Mouse (Mus musculus) gastrocnemius, adult 2 months (tissue): Measurements from ENCODE around the gene Sox6. TPM values are rescaled to one million over a fixed set of nuclear protein-coding genes. Genes with fewer than 3 reads are reported as not detected.

Experiments
- DNase-seq: peaks from one replicate; pipeline ENCODE4 v3.0.0; 2022
- H3K27ac ChIP-seq: fragments of 200-600 bp; 2 replicates; pipeline ENCODE4 v1.8.1; 2022; ENCODE audit warnings: mild to moderate bottlenecking
- H3K4me3 ChIP-seq: fragments of 200-600 bp; 2 replicates; pipeline ENCODE4 v1.8.1; 2022; ENCODE audit warnings: mild to moderate bottlenecking, moderate library complexity
- CTCF ChIP-seq: fragments of 200-600 bp; IDR thresholded peaks from 2 replicates; pipeline ENCODE4 v1.8.1; 2022; ENCODE audit warnings: antibody characterized with exemption, mild to moderate bottlenecking, moderate library complexity
- intact Hi-C: fragments of 180-260 bp; cut with DNase I; formaldehyde crosslinking; loops from one replicate; pipeline ENCODE4 v1.15.1; 2025
- total RNA-seq, 2 experiments: library from RNA; stranded (reverse); gene quantifications; 2 replicates each; pipeline ENCODE4 v1.2.3; 2021

Gene Sox6
- total RNA-seq, 2 experiments from 2014 or later: 186 to 189 TPM

DNA sequence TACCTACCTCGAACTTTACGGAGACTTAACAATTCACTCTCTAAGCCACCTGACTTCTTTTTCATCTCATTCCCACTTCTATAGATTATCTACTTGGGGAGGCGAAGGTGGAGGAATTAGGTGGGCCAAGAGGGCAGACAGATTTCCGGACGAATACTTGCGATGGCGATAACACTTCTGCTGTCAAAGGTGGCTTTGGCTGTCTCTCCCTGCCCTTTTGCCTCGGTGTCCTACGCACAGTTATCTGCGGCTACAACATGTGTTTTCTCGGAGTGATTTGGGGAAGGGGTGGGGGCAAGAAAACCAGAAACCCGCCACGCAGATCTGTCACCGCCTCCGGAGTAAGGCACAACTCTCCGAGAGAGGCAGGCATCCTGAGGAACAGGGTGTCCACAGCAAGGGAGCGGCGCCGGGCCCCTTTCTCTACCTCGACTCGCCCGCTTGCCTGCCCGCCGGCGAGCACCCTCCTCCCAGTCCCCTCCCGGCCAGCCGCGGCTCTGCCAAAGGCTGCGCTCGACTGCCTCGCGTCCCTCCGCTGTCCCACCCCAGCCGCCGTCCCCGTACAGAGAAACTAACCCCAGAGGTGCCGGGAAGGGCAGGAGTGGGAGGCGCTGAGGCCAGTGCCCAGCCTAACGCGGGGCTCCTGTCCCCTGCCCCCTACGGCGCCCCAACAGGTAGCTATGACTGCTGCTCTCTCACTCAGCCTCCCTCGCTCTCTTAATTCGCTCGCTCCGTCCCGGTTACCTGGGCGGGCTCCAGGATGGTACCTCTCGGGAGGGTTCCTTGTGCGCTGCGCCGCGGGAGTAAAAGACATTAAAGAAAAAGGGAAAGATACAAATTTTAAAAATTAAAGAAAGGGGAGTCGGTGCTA lies 5.0 kb downstream of the Sox6 start:
- peak; percentile 92 for DNase-seq
- TF ChIP-seq CTCF: no peak
- H3K4me3 ChIP-seq: peak overlapping the region; percentile 80
- intact Hi-C loops: loop anchor here (5.0 to 10.0 kb wide), 5 partner anchors 226 to 1159 kb away; no protein-coding TSS in a partner anchor
- peak overlapping the region; percentile 98 for H3K27ac ChIP-seq

DNA sequence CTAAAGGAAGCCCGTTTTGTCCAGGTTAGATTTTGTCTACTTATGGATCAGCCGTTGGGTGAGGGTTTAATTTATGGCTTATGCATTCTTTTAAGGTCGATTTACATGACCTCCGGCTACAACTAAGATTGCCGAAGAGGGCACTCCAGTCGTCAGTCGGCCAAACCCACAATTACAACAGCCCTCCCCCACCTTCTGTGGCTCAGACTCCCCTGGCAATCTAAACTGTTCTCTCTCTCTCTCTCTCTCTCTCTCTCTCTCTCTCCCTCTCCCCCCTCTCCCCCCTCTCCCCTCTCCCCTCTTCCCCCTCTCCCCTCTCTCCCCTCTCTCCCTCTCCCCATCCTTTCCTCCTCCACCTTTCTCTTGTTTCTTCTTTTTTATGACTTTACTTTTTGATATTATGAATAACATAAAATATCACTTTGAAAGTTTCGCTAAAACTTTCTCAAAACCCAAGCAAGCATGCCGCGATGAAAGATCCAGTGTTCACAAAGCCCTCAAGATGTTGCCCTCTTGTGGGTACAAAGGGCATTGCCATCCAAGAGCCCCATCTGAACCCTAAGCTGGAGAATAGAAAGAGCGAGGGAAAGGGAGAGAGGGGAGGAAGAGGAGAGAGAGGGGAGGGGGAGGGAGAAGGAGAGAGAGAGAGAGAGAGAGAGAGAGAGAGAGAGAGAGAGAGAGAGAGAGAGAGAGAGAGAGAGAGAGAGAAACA lies 5.8 kb downstream of the Sox6 start:
- intact Hi-C loops: loop anchor here (5.0 to 10.0 kb wide), 5 partner anchors 225 to 1158 kb away; no protein-coding TSS in a partner anchor
- peak; percentile 76 for DNase-seq

DNA sequence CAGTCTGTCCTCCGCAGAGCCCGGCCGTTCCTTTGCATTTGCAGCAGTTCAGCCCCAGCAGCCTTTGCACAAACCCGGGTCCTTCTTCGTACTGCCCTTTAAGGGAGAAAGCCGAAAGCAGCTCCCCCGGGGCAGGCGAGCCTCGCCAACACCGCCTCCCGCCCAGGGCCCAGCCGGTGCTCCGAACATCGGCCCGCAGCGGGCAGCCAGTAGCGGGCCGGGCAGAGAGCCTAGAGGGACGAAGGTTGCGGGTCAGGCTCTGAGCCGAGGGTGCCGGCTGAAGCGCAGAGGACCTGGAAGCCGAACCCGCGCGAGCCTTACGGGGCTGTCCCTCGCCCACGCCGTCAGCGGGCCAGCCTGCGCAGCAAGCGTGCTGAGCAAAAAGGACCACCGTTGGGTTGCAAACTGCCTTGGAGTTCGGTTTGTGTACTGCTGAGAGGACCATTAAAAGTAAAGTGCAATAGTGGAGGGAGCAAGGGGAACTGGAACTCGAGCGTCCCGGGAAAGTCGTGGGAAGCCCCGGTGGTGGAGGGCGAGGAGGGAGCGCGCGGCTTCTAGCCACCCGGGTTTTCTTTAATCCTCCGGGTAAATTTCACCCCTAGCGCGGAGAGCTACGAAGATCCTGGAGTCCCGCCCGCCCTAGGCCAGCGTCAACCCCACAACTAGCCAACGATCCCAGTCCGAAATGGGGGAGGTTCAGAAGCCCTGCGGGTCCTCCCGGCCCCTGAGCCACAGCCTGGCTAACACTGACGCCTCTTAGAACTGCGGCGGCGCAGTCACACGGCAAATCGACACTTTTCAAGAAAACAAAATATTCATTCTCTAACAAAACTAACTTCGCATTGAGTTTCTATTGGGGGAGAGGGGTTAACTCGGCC lies 6.6 kb downstream of the Sox6 start:
- Histone ChIP-seq H3K4me3 (peak overlapping the region; percentile 80), H3K27ac (peak overlapping the region; percentile 98)
- intact Hi-C loops: loop anchor here (2.0 to 10.0 kb wide), 6 partner anchors 225 to 1157 kb away; no protein-coding TSS in a partner anchor
- peak; percentile 90 for DNase-seq
- TF ChIP-seq CTCF: no peak

More for the DNA sequence above, 5.8 kb downstream of the Sox6 start:
- H3K4me3 ChIP-seq: peak overlapping the region; percentile 80
- TF ChIP-seq CTCF: peak; percentile 76
- peak overlapping the region; percentile 98 for H3K27ac ChIP-seq

DNA sequence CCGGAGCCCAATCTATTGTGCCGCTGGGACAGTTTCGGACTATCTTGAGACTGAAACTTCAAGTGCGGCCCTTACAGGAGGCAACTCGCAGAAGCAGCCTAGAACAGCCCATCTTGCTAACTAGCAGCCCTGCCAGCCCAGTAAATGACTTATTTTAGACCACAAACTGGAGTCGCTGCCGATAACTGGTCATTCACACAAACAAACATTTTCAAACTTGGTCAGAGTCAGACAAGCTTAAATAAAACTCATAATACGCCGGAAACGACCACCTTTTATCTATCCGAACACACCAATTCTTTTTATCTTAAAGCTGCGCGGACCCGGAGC lies 7.2 kb downstream of the Sox6 start:
- peak overlapping the region; percentile 80 for H3K4me3 ChIP-seq
- no peak for DNase-seq
- H3K27ac ChIP-seq: peak overlapping the region; percentile 98
- no peak for TF ChIP-seq CTCF
- intact Hi-C loops: loop anchor here (2.0 to 10.0 kb wide), 6 partner anchors 224 to 1157 kb away; no protein-coding TSS in a partner anchor

DNA sequence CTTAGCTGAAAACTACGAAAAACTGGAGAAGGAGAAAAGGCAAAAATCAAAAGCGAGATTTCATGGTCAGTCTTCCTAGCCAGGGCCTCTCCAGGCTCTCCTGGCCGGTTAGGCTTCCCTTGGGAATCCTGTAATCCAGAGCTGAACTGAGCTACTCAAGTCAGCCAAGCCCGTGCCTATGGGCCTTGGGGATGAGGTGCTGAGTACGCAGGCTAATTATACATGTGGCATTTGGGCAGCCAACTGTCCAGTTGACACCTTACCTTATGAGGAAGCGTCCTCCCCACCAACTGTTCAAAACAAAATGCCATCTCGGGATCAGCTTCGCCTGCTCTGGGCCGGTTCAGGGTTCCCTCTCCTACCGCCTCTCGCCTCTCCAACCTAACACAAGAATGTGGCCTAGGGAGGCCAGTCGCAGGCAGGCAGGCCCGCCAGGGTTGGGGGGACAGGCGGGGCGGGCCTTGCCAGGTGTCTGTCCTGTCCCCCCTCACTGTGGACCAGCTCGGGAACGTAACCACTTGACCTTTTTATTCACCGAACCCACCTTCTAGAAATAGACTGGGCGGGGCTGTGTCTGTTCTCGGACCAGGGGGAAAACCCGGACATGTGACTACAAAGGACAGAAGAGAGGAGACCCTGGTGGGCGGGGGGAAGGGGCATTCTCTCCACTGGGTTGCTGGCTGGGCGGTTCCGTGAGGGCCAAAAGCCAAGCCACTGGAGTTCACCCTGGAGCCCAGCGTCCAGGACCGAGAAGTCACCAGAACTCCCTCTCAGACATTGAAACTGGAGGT lies 7.8 kb downstream of the Sox6 start:
- no peak for TF ChIP-seq CTCF
- peak overlapping the region; percentile 98 for H3K27ac ChIP-seq
- intact Hi-C loops: loop anchor here (2.0 to 10.0 kb wide), 6 partner anchors 223 to 1156 kb away; no protein-coding TSS in a partner anchor
- peak; percentile 88 for DNase-seq
- peak overlapping the region; percentile 80 for H3K4me3 ChIP-seq

DNA sequence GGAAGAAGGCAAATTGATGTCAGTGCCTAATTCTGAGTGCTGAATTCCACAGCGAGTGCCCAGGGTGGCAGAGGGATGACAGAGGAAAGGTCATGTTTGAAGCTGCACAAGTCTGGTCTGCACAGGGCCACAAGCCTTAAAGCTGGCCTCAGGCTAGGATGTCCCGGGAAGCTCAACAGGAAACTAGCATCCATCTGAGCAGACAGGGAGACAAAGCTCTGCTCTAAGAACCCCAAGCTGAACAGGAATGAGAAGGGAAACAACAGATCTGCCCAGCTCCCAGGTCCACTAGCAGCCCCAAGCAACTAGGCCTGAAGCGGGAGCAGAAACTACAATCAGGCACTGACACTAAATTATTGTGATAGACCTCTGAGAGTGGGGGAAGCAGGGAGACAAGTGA lies 8.6 kb downstream of the Sox6 start:
- DNase-seq: peak; percentile 40
- Histone ChIP-seq H3K4me3 (peak overlapping the region; percentile 80), H3K27ac (peak overlapping the region; percentile 98)
- no peak for TF ChIP-seq CTCF
- intact Hi-C loops: loop anchor here (2.0 to 10.0 kb wide), 6 partner anchors 223 to 1155 kb away; no protein-coding TSS in a partner anchor

DNA sequence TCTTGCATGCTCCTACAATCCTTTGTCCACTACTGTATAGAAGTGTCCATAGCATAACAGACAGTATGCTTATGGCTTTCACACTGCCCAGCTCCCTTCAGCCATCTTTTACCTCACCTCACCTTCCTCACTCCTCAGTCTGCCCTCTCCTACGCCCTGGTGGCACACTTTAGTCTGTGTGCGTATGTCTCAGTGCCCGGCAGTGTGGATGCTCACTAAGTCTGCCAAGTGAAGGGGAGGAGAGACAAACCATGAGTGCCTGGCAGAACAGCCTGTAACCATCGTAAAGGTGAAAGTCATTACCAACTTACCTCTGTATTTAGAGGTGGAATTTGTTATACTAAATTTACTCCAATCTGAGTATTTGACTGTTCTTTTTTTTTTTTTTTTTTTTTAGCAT lies 35.9 kb downstream of the Sox6 start:
- DNase-seq: peak; percentile 61
- Histone ChIP-seq H3K4me3 (no peak overlapping the region), H3K27ac (no peak overlapping the region)
- intact Hi-C loops: no loop called here
- no peak for TF ChIP-seq CTCF

DNA sequence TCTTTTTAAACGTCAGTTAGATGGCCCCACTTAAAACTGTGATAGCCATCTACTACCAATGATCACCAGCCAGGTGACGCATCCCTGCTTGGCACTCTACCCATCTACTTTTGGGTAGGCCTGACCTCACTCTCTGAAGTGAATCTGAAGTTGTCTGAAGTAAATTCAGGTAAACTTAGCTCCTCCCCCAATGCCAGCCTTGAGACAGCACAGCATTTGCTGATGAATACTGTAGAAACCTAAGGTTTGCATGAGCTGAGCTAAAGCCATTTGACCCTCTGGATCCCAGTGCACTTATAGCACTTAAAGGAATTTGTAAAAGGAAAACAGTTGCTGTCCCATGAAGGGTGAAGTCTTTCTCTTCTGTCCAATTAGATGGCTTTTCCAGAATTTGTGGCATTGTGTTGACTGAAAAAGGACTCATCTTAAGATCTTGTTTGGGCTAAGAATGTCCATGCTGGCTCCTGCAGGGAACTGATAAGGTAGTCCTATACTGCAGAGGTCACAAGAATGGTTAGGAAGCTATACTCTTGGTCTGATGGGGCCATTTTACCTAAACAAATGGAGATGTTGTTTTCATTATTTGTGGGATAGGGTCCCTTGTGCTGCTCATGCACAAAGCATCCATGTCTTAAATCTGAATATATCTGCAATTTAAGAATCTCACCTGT lies 50.4 kb downstream of the Sox6 start:
- intact Hi-C loops: no loop called here

DNA sequence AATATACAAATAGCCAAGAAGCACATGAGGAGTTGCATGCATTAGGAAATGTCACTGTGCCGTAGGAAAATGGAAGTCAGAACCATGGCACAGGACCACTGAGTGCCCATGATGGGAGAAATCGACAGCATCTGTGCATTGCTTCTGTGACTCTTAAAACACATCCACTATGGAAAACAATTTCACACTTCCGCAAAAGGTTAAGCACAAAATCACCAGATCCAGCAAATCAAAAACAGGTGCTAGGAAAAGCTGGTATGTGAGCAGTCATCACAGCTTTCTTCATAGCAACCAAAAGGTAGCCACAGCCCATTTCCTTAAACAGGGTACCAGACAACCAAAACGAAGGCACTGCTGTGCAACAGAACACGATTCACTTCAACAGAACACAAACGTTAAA lies 52.9 kb downstream of the Sox6 start:
- intact Hi-C loops: no loop called here
- DNase-seq: no peak
- no peak for TF ChIP-seq CTCF
- H3K27ac ChIP-seq: no peak overlapping the region
- no peak overlapping the region for H3K4me3 ChIP-seq

More for the DNA sequence above, 50.4 kb downstream of the Sox6 start:
- H3K4me3 ChIP-seq: no peak overlapping the region
- DNase-seq: no peak
- TF ChIP-seq CTCF: no peak
- no peak overlapping the region for H3K27ac ChIP-seq

DNA sequence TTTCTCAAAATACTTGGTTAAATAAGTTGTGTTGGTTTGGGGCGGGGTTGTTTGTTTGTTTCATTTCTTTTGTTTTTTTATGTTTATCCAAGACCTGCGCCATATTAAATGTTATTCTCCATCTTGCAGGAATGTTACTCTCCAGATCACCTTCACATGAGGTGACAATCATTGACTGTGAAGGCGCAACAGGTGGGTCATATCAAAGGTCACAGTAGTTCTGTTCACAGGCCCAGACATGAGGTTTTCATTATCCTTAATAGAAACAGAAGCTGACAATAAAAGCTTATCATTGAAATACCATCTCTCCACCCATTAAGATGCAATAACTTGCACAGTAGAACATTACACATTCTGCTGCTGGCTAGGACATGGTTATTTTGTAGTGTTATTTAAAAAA lies 54.5 kb downstream of the Sox6 start:
- intact Hi-C loops: no loop called here
- no peak for TF ChIP-seq CTCF
- Histone ChIP-seq H3K27ac (no peak overlapping the region), H3K4me3 (no peak overlapping the region)
- no peak for DNase-seq

DNA sequence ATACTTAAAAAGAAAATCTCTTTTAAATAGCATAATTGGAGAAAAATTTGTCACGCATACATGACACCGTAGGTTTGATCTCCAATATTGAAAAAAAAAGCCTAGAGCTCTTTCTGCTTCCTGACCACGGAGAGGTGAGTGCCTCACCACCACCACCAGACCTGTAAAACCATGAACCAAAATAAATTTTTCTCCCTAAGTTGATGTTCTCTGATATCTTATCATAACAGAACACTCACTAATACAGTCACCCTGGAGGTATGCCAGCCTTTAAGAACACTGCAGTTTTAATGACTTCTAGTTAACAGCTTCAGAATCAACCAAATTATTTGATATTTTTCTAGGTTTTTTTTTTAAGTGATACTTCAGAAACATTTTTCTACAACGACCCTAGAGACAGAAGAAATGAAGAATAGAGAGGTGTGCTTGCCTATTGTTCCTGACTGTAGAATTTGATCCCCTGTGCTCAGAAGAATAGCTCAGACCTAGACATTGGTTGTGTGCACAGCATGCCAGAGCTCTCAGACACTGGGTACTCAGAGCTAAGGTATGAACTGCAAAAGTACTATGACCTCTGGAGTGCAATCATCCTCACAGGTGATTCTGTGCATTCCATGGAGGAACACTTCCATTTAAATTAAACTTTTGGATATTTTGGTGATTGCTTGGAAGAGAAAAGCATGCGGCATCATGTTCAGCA lies 58.6 kb downstream of the Sox6 start:
- intact Hi-C loops: no loop called here
- no peak for TF ChIP-seq CTCF
- DNase-seq: no peak
- H3K27ac ChIP-seq: no peak overlapping the region
- H3K4me3 ChIP-seq: no peak overlapping the region
